Mouse (Mus musculus) small intestine, adult 2 months (tissue): ENCODE measurements around the gene Me3.

ENCODE experiments used
- CTCF ChIP-seq: fragments of 200-500 bp; IDR thresholded peaks from 2 replicates; pipeline ENCODE4 v1.5.1; 2012; ENCODE audit warnings: low read depth, mild to moderate bottlenecking, control low read depth, inconsistent platforms, low read length, moderate library complexity, mixed read lengths; ENCODE audit not compliant: insufficient replicate concordance, insufficient read length; ENCODE audit errors: extremely low read depth
- POLR2A ChIP-seq: fragments of 200-500 bp; IDR thresholded peaks from 2 replicates; pipeline ENCODE4 v1.6.1; 2012; ENCODE audit warnings: low read depth, mild to moderate bottlenecking, control low read depth, inconsistent platforms, low read length, moderate library complexity

GRCm38 (mm10) chr7:89884551-89884950, 252.4 kb downstream of the Me3 start:
- TF ChIP-seq CTCF (no peak), POLR2A (no peak)
